Mouse (Mus musculus): Measurements from ENCODE around the gene Anln. TPM values are rescaled to one million over a fixed set of nuclear protein-coding genes. Genes with fewer than 3 reads are reported as not detected.
"Not testable (repeated sequence)": the region's sequence is repeated elsewhere in the genome, so short reads cannot be mapped to it uniquely, and the experiment has no call there.

The Anln gene
- total RNA-seq (2022) = 1 to 10 TPM; 2.3 to 4.0 (median 3.4) TPM

GRCm38 (mm10) chr9:22389021-22389476 is at the start of gene Anln:
Anln (minus strand) TSS chr9:22389188.
- peak; percentile 78 for DNase-seq

- no peak for DNase-seq
Observed at GRCm38 (mm10) chr9:22434101-22434500, 45.1 kb upstream of the Anln start.

GRCm38 (mm10) chr9:22433221-22433620 is 44.2 kb upstream of the Anln start:
- no peak for DNase-seq

- DNase-seq = no peak
Observed at GRCm38 (mm10) chr9:22430315-22430840, 41.4 kb upstream of the Anln start.

- DNase-seq = no peak
Observed at GRCm38 (mm10) chr9:22429533-22430241, 40.7 kb upstream of the Anln start.

- DNase-seq = no peak
Observed at GRCm38 (mm10) chr9:22428666-22429410, 39.9 kb upstream of the Anln start.

GRCm38 (mm10) chr9:22428028-22428665 is 39.2 kb upstream of the Anln start:
- DNase-seq = no peak

- no peak for DNase-seq
Observed at GRCm38 (mm10) chr9:22424719-22425118, 35.7 kb upstream of the Anln start.

GRCm38 (mm10) chr9:22424196-22424595 is 35.2 kb upstream of the Anln start:
- no peak for DNase-seq

GRCm38 (mm10) chr9:22423507-22423906 is 34.5 kb upstream of the Anln start:
- no peak for DNase-seq

GRCm38 (mm10) chr9:22422559-22422958 is 33.6 kb upstream of the Anln start:
- no peak for DNase-seq

- no peak for DNase-seq
Observed at GRCm38 (mm10) chr9:22420491-22420890, 31.5 kb upstream of the Anln start.

- no peak for DNase-seq
Observed at GRCm38 (mm10) chr9:22419877-22420276, 30.9 kb upstream of the Anln start.

- no peak for DNase-seq
Observed at GRCm38 (mm10) chr9:22417547-22417946, 28.6 kb upstream of the Anln start.

GRCm38 (mm10) chr9:22416187-22416586 is 27.2 kb upstream of the Anln start:
- no peak for DNase-seq

- peak; percentile 96 for DNase-seq
Observed at GRCm38 (mm10) chr9:22411002-22411857, 22.2 kb upstream of the Anln start, which contains the start of gene 9530077C05Rik. 9530077C05Rik (plus strand) TSS chr9:22411513.

GRCm38 (mm10) chr9:22409501-22409900 is 20.5 kb upstream of the Anln start:
- DNase-seq = no peak

GRCm38 (mm10) chr9:22408344-22408743 is 19.4 kb upstream of the Anln start:
- DNase-seq = not testable (repeated sequence)

GRCm38 (mm10) chr9:22407633-22408032 is 18.6 kb upstream of the Anln start:
- not testable (repeated sequence) for DNase-seq

GRCm38 (mm10) chr9:22405414-22405813 is 16.4 kb upstream of the Anln start:
- DNase-seq = no peak

GRCm38 (mm10) chr9:22403501-22403900 is 14.5 kb upstream of the Anln start:
- not testable (repeated sequence) for DNase-seq

GRCm38 (mm10) chr9:22402976-22403375 is 14.0 kb upstream of the Anln start:
- DNase-seq = no peak

Measured in adrenal gland, adult 8-10 months (tissue).